ENCODE assay signal across 24 mouse cellular contexts in genomic region chr10:25776697-25777096, GRCm38 (mm10).
DNase-seq lines count a peak whose midpoint lies in the region; ATAC-seq lines count a peak whose summit lies in the region.
"Had no signal": no experiment of that assay in that cellular context is flagged by ENCODE, and none has a peak within 500 bp of the region (broad histone marks: within the 10 kb centered on the region; RNA-seq: fewer than 3 reads in every experiment).

No protein-coding gene starts in this region.

- H3K4me2 ChIP-seq in forebrain, embryonic 12.5 days, result no peak overlapping the region
- H3K4me2 ChIP-seq in forebrain, embryonic 11.5 days (ENCODE audit: low read depth, low read length, severe bottlenecking), result no peak overlapping the region
- no peak overlapping the region for H3K4me2 ChIP-seq in midbrain, embryonic 13.5 days (replicated peaks)
- H3K4me2 ChIP-seq in hindbrain, embryonic 15.5 days, result no peak overlapping the region
- no peak overlapping the region; the same call in 1 of the 2 replicates for H3K4me2 ChIP-seq in neural tube, embryonic 14.5 days (ENCODE audit: low read depth, low read length)
- H3K4me2 ChIP-seq: heart, embryonic 13.5 days; kidney, embryonic 15.5 days; liver, embryonic 13.5 days had no signal

- WGBS in forebrain, embryonic 12.5 days, result 58% methylated on average over 11 of the region's 11 CpGs
- 69% methylated on average over 11 of the region's 11 CpGs for WGBS in forebrain, embryonic 11.5 days
- 69% methylated on average over 11 of the region's 11 CpGs for WGBS in midbrain, embryonic 13.5 days
- 88% methylated on average over 11 of the region's 11 CpGs for WGBS in midbrain, embryonic 10.5 days
- WGBS in hindbrain, embryonic 15.5 days, result 56% methylated on average over 11 of the region's 11 CpGs
- WGBS in neural tube, embryonic 14.5 days, result 61% methylated on average over 11 of the region's 11 CpGs

- intact Hi-C loops in left cerebral cortex, postnatal 10 days (cut with DNase I), result no loop called here

- no peaks in the 10 kb centered on the region for H3K9me3 ChIP-seq in forebrain, embryonic 12.5 days
- no peaks in the 10 kb centered on the region for H3K9me3 ChIP-seq in forebrain, embryonic 11.5 days (ENCODE audit: control insufficient read depth, low read length)
- H3K9me3 ChIP-seq in midbrain, embryonic 13.5 days, result no peaks in the 10 kb centered on the region
- no peaks in the 10 kb centered on the region for H3K9me3 ChIP-seq in midbrain, embryonic 10.5 days (replicated peaks)
- no peaks in the 10 kb centered on the region for H3K9me3 ChIP-seq in hindbrain, embryonic 15.5 days
- no peaks in the 10 kb centered on the region for H3K9me3 ChIP-seq in neural tube, embryonic 14.5 days (ENCODE audit: control insufficient read depth, low read length)
- H3K9me3 ChIP-seq: embryonic facial prominence, embryonic 10.5 days; heart, embryonic 13.5 days; kidney, embryonic 15.5 days; liver, embryonic 13.5 days had no signal

- ATAC-seq in forebrain, embryonic 12.5 days (ENCODE audit: low FRiP score), result peak; percentile 49; the same call in 1 of the 2 replicates
- no peak for ATAC-seq in forebrain, embryonic 11.5 days (replicated peaks; ENCODE audit: low FRiP score)
- peak; percentile 45; the same call in 1 of the 2 replicates for ATAC-seq in midbrain, embryonic 13.5 days
- peak; percentile 38; the same call in 1 of the 2 replicates for ATAC-seq in hindbrain, embryonic 15.5 days (ENCODE audit: low FRiP score, low read depth)
- peak; percentile 63; the same call in 1 of the 2 replicates for ATAC-seq in neural tube, embryonic 14.5 days (ENCODE audit: low read depth)
- ATAC-seq: activated CD4-positive, CD25-positive, alpha-beta regulatory T cell, adult 4 months had no signal

- H3K36me3 ChIP-seq in forebrain, embryonic 12.5 days (replicated peaks), result no peaks in the 10 kb centered on the region
- no peaks in the 10 kb centered on the region for H3K36me3 ChIP-seq in forebrain, embryonic 11.5 days (ENCODE audit: control insufficient read depth, insufficient read depth, low read length)
- H3K36me3 ChIP-seq in midbrain, embryonic 13.5 days, result no peaks in the 10 kb centered on the region
- H3K36me3 ChIP-seq in midbrain, embryonic 10.5 days, result no peaks in the 10 kb centered on the region
- no peaks in the 10 kb centered on the region for H3K36me3 ChIP-seq in hindbrain, embryonic 15.5 days
- H3K36me3 ChIP-seq in neural tube, embryonic 14.5 days (ENCODE audit: control insufficient read depth, insufficient read depth, low read length), result no peaks in the 10 kb centered on the region
- H3K36me3 ChIP-seq: embryonic facial prominence, embryonic 10.5 days; heart, embryonic 13.5 days; kidney, embryonic 15.5 days; liver, embryonic 13.5 days had no signal

- no peak overlapping the region for H3K4me3 ChIP-seq in forebrain, embryonic 12.5 days (replicated peaks)
- no peak overlapping the region for H3K4me3 ChIP-seq in forebrain, embryonic 11.5 days (ENCODE audit: low read depth, low read length)
- H3K4me3 ChIP-seq in midbrain, embryonic 13.5 days (replicated peaks), result no peak overlapping the region
- H3K4me3 ChIP-seq in midbrain, embryonic 10.5 days, result no peak overlapping the region
- H3K4me3 ChIP-seq in hindbrain, embryonic 15.5 days, result no peak overlapping the region
- no peak overlapping the region for H3K4me3 ChIP-seq in neural tube, embryonic 14.5 days (ENCODE audit: low read depth, low read length)
- H3K4me3 ChIP-seq: embryonic facial prominence, embryonic 10.5 days; heart, embryonic 13.5 days; kidney, embryonic 15.5 days; liver, embryonic 13.5 days; megakaryocyte, embryonic 14.5 days had no signal

- H3K9ac ChIP-seq in forebrain, embryonic 12.5 days, result no peak overlapping the region
- H3K9ac ChIP-seq in forebrain, embryonic 11.5 days (ENCODE audit: low read length), result no peak overlapping the region
- H3K9ac ChIP-seq in midbrain, embryonic 13.5 days (replicated peaks), result no peak overlapping the region
- no peak overlapping the region; the same call in 1 of the 2 replicates for H3K9ac ChIP-seq in hindbrain, embryonic 15.5 days
- no peak overlapping the region for H3K9ac ChIP-seq in neural tube, embryonic 14.5 days (replicated peaks; ENCODE audit: low read depth, low read length)
- H3K9ac ChIP-seq: heart, embryonic 13.5 days; kidney, embryonic 15.5 days; liver, embryonic 13.5 days had no signal

- no peak overlapping the region for H3K27ac ChIP-seq in forebrain, embryonic 12.5 days
- H3K27ac ChIP-seq in forebrain, embryonic 11.5 days (ENCODE audit: low read depth, low read length), result no peak overlapping the region
- no peak overlapping the region for H3K27ac ChIP-seq in midbrain, embryonic 13.5 days
- no peak overlapping the region for H3K27ac ChIP-seq in midbrain, embryonic 10.5 days (replicated peaks)
- no peak overlapping the region for H3K27ac ChIP-seq in hindbrain, embryonic 15.5 days (replicated peaks)
- H3K27ac ChIP-seq in neural tube, embryonic 14.5 days (ENCODE audit: low read depth, low read length), result no peak overlapping the region
- H3K27ac ChIP-seq: embryonic facial prominence, embryonic 10.5 days; heart, embryonic 13.5 days; kidney, embryonic 15.5 days; liver, embryonic 13.5 days had no signal

- no peak for DNase-seq in forebrain, embryonic 11.5 days (ENCODE audit: low spot score)
- no peak for DNase-seq in midbrain, embryonic 10.5 days (ENCODE audit: low spot score)
- no peak for DNase-seq in right cerebral cortex, adult 2 months (ENCODE audit: low spot score in 2 of 2)
- DNase-seq in left cerebral cortex, postnatal 10 days (ENCODE audit: extremely low spot score in 1 of 2, low spot score in 2 of 2), result no peak
- DNase-seq: adrenal gland, postnatal 10 days; cerebellum, postnatal 10 days; gastrocnemius, postnatal 14 days; heart, adult 18-20 months; heart, postnatal 14 days; kidney, adult 11 months; kidney, postnatal 4 days; liver, embryonic 13.5 days; lung, adult 2 months; right cerebral cortex, postnatal 25 days; thymus, postnatal 14 days had no signal

- H3K27me3 ChIP-seq in forebrain, embryonic 12.5 days, result no peaks in the 10 kb centered on the region
- no peaks in the 10 kb centered on the region for H3K27me3 ChIP-seq in forebrain, embryonic 11.5 days (ENCODE audit: control insufficient read depth, insufficient read depth, low read length)
- H3K27me3 ChIP-seq in midbrain, embryonic 13.5 days, result no peaks in the 10 kb centered on the region
- H3K27me3 ChIP-seq in midbrain, embryonic 10.5 days (ENCODE audit: low read depth, poor library complexity, severe bottlenecking), result no peaks in the 10 kb centered on the region
- H3K27me3 ChIP-seq in hindbrain, embryonic 15.5 days, result no peaks in the 10 kb centered on the region
- H3K27me3 ChIP-seq in neural tube, embryonic 14.5 days (ENCODE audit: control insufficient read depth, insufficient read depth, low read length), result no peaks in the 10 kb centered on the region
- H3K27me3 ChIP-seq: heart, embryonic 13.5 days; kidney, embryonic 15.5 days; liver, embryonic 13.5 days; megakaryocyte, embryonic 14.5 days had no signal

- peaks cover 7% of the 10 kb centered on the region for H3K4me1 ChIP-seq in forebrain, embryonic 12.5 days
- no peaks in the 10 kb centered on the region for H3K4me1 ChIP-seq in forebrain, embryonic 11.5 days (replicated peaks; ENCODE audit: control insufficient read depth, insufficient read depth, low read length)
- 0 out of 2 replicates have a peak, but pooled peaks cover 5% of the 10 kb centered on the region for H3K4me1 ChIP-seq in midbrain, embryonic 13.5 days (replicated peaks)
- H3K4me1 ChIP-seq in midbrain, embryonic 10.5 days, result no peaks in the 10 kb centered on the region; the same call in 1 of the 2 replicates
- H3K4me1 ChIP-seq in hindbrain, embryonic 15.5 days (replicated peaks), result no peaks in the 10 kb centered on the region
- no peaks in the 10 kb centered on the region for H3K4me1 ChIP-seq in neural tube, embryonic 14.5 days (ENCODE audit: control insufficient read depth, insufficient read depth, low read length)
- H3K4me1 ChIP-seq: embryonic facial prominence, embryonic 10.5 days; heart, embryonic 13.5 days; kidney, embryonic 15.5 days; liver, embryonic 13.5 days; megakaryocyte, embryonic 14.5 days had no signal
